Mouse (Mus musculus): ENCODE measurements around the gene Adcy5.

Adcy5 gene

GRCm38 (mm10) chr16:35154641-35155390, at the start of gene Adcy5:
Adcy5 (plus strand) TSS chr16:35154877.
- DNase-seq (ENCODE audit: low spot score) = no peak

- no peak for DNase-seq (ENCODE audit: low spot score)
These were observed 46.7 kb upstream of the Adcy5 start for GRCm38 (mm10) chr16:35107985-35108384.

GRCm38 (mm10) chr16:35109156-35109555, 45.5 kb upstream of the Adcy5 start:
- no peak for DNase-seq (ENCODE audit: low spot score)

- no peak for DNase-seq (ENCODE audit: low spot score)
These were observed 44.9 kb upstream of the Adcy5 start for GRCm38 (mm10) chr16:35109656-35110291.

GRCm38 (mm10) chr16:35110410-35111142, 44.1 kb upstream of the Adcy5 start:
- peak; percentile 49 for DNase-seq (ENCODE audit: low spot score)

- DNase-seq (ENCODE audit: low spot score) = no peak
These were observed 43.5 kb upstream of the Adcy5 start for GRCm38 (mm10) chr16:35111143-35111620.

GRCm38 (mm10) chr16:35113496-35113895, 41.2 kb upstream of the Adcy5 start:
- DNase-seq (ENCODE audit: low spot score) = no peak

- no peak for DNase-seq (ENCODE audit: low spot score)
These were observed 38.2 kb upstream of the Adcy5 start for GRCm38 (mm10) chr16:35116328-35116956.

- DNase-seq (ENCODE audit: low spot score) = no peak
These were observed 37.2 kb upstream of the Adcy5 start for GRCm38 (mm10) chr16:35117436-35117835.

GRCm38 (mm10) chr16:35120603-35121002, 34.1 kb upstream of the Adcy5 start:
- no peak for DNase-seq (ENCODE audit: low spot score)

GRCm38 (mm10) chr16:35127270-35127669, 27.4 kb upstream of the Adcy5 start:
- no peak for DNase-seq (ENCODE audit: low spot score)

GRCm38 (mm10) chr16:35130172-35130571, 24.5 kb upstream of the Adcy5 start:
- DNase-seq (ENCODE audit: low spot score) = no peak

GRCm38 (mm10) chr16:35139416-35139815, 15.3 kb upstream of the Adcy5 start:
- no peak for DNase-seq (ENCODE audit: low spot score)

- DNase-seq (ENCODE audit: low spot score) = peak; percentile 33
These were observed 14.6 kb upstream of the Adcy5 start for GRCm38 (mm10) chr16:35139873-35140619.

GRCm38 (mm10) chr16:35140620-35140975, 14.1 kb upstream of the Adcy5 start:
- DNase-seq (ENCODE audit: low spot score) = no peak

GRCm38 (mm10) chr16:35141839-35142238, 12.8 kb upstream of the Adcy5 start:
- no peak for DNase-seq (ENCODE audit: low spot score)

- DNase-seq (ENCODE audit: low spot score) = no peak
These were observed 8.5 kb upstream of the Adcy5 start for GRCm38 (mm10) chr16:35146153-35146552.

GRCm38 (mm10) chr16:35153146-35153755, 1.4 kb upstream of the Adcy5 start:
- DNase-seq (ENCODE audit: low spot score) = no peak

- DNase-seq (ENCODE audit: low spot score) = no peak
These were observed 434 bp upstream of the Adcy5 start for GRCm38 (mm10) chr16:35154245-35154640.

- peak; percentile 17 for DNase-seq (ENCODE audit: low spot score)
These were observed 971 bp downstream of the Adcy5 start for GRCm38 (mm10) chr16:35155391-35156305.
